Mouse (Mus musculus) MEL (cell line): ENCODE measurements around the gene Tada2a. TPM values are rescaled to one million over a fixed set of nuclear protein-coding genes. Genes with fewer than 3 reads are reported as not detected.
A peak's percentile ranks its signal among the peaks of the same experiment; 100 is the strongest.

Experiments
- DNase-seq: peaks from one replicate; pipeline ENCODE4 v3.0.0; 2011; ENCODE audit warnings: low read depth, low spot score
- H3K27ac ChIP-seq: 2 replicates; pipeline ENCODE4 v1.5.1; 2012; ENCODE audit warnings: low read depth, mild to moderate bottlenecking, control low read depth, low read length, moderate library complexity; ENCODE audit not compliant: control insufficient read depth
- H3K27me3 ChIP-seq, 2 experiments: fragments of 150-350 bp in 1 of 2; sonication (generic) in 1 of 2; 2 replicates each; pipeline ENCODE4 v1.6.1; 2012; ENCODE audit warnings: low read length in 2 of 2, mild to moderate bottlenecking in 2 of 2, improper control_type of control experiment in 1 of 2, moderate library complexity in 1 of 2; ENCODE audit not compliant: insufficient read depth in 2 of 2, control insufficient read depth in 1 of 2
- H3K36me3 ChIP-seq, 2 experiments: 2 replicates each; pipeline ENCODE4 v1.6.1; 2012 to 2014; ENCODE audit warnings: low read length in 2 of 2, improper control_type of control experiment in 1 of 2, inconsistent platforms in 1 of 2, mild to moderate bottlenecking in 1 of 2; ENCODE audit not compliant: insufficient read depth in 2 of 2, control insufficient read depth in 1 of 2
- H3K4me1 ChIP-seq, 2 experiments: fragments of 150-350 bp in 1 of 2; sonication (generic) in 1 of 2; 2 replicates each; pipeline ENCODE4 v1.6.1; 2012; ENCODE audit warnings: low read length in 2 of 2, improper control_type of control experiment in 1 of 2, mild to moderate bottlenecking in 1 of 2; ENCODE audit not compliant: insufficient read depth in 2 of 2, control insufficient read depth in 1 of 2
- H3K4me3 ChIP-seq, 2 experiments: fragments of 150-350 bp in 1 of 2; sonication (generic) in 1 of 2; 2 replicates each; pipeline ENCODE4 v1.5.1; 2012; ENCODE audit warnings: low read depth in 2 of 2, low read length in 2 of 2, mild to moderate bottlenecking in 2 of 2, moderate library complexity in 2 of 2, control low read depth in 1 of 2, improper control_type of control experiment in 1 of 2; ENCODE audit not compliant: control insufficient read depth in 1 of 2, insufficient read depth in 1 of 2
- H3K79me2 ChIP-seq: 2 replicates; pipeline ENCODE4 v1.6.1; 2012; ENCODE audit warnings: mild to moderate bottlenecking, low read length, moderate library complexity; ENCODE audit not compliant: control insufficient read depth, poor library complexity, insufficient read depth
- H3K9ac ChIP-seq: 2 replicates; pipeline ENCODE4 v1.6.1; 2012; ENCODE audit warnings: low read depth, mild to moderate bottlenecking, control low read depth, low read length, moderate library complexity; ENCODE audit not compliant: control insufficient read depth, poor library complexity, severe bottlenecking
- H3K9me3 ChIP-seq: fragments of 150-350 bp; sonication (generic); replicated peaks from 2 replicates; pipeline ENCODE4 v1.6.1; 2012; ENCODE audit warnings: mild to moderate bottlenecking, low read length, improper control_type of control experiment, moderate library complexity; ENCODE audit not compliant: insufficient read depth
- BHLHE40 ChIP-seq: IDR thresholded peaks from 2 replicates; pipeline ENCODE4 v1.6.1; 2012; ENCODE audit warnings: low read depth, mild to moderate bottlenecking, inconsistent platforms, low read length, improper control_type of control experiment, borderline replicate concordance
- CHD1 ChIP-seq: IDR thresholded peaks from 2 replicates; pipeline ENCODE4 v1.6.1; 2012; ENCODE audit warnings: low read depth, mild to moderate bottlenecking, inconsistent platforms, low read length, improper control_type of control experiment
- CHD2 ChIP-seq: IDR thresholded peaks from 2 replicates; pipeline ENCODE4 v1.6.1; 2011; ENCODE audit warnings: low read length, improper control_type of control experiment
- CTCF ChIP-seq, 3 experiments: IDR thresholded peaks in 2 of 3; conservative IDR thresholded peaks in 1 of 3; 2 replicates each; pipeline ENCODE4 v1.5.1; 2011 to 2012; ENCODE audit warnings: low read length in 3 of 3, low read depth in 2 of 3, mild to moderate bottlenecking in 2 of 3, improper control_type of control experiment in 1 of 3, inconsistent platforms in 1 of 3, mixed read lengths in 1 of 3, moderate library complexity in 1 of 3; ENCODE audit not compliant: control insufficient read depth in 1 of 3, insufficient read depth in 1 of 3, poor library complexity in 1 of 3, severe bottlenecking in 1 of 3
- E2F4 ChIP-seq: IDR thresholded peaks from 2 replicates; pipeline ENCODE4 v1.6.1; 2011; ENCODE audit warnings: low read depth, low read length, improper control_type of control experiment, borderline replicate concordance
- ELF1 ChIP-seq: IDR thresholded peaks from 2 replicates; pipeline ENCODE4 v1.6.1; 2014; ENCODE audit warnings: low read depth, mild to moderate bottlenecking, inconsistent platforms, low read length, improper control_type of control experiment, moderate library complexity
- EP300 ChIP-seq, 2 experiments: IDR thresholded peaks; 2 replicates each; pipeline ENCODE4 v1.6.1; 2011; ENCODE audit warnings: improper control_type of control experiment in 2 of 2, low read length in 2 of 2, low read depth in 1 of 2, mild to moderate bottlenecking in 1 of 2
- ETS1 ChIP-seq: IDR thresholded peaks from 2 replicates; pipeline ENCODE4 v1.6.1; 2012; ENCODE audit warnings: low read depth, mild to moderate bottlenecking, inconsistent platforms, low read length, improper control_type of control experiment, moderate library complexity
- GABPA ChIP-seq: IDR thresholded peaks from 2 replicates; pipeline ENCODE4 v1.6.1; 2012; ENCODE audit warnings: low read depth, mild to moderate bottlenecking, inconsistent platforms, low read length, improper control_type of control experiment, moderate library complexity
- GATA1 ChIP-seq: IDR thresholded peaks from 2 replicates; pipeline ENCODE4 v1.6.1; 2011; ENCODE audit warnings: low read depth, low read length, improper control_type of control experiment
- HCFC1 ChIP-seq: IDR thresholded peaks from 2 replicates; pipeline ENCODE4 v1.6.1; 2012; ENCODE audit warnings: low read depth, mild to moderate bottlenecking, inconsistent platforms, low read length, improper control_type of control experiment, moderate library complexity
- JUND ChIP-seq: IDR thresholded peaks from 2 replicates; pipeline ENCODE4 v1.6.1; 2011; ENCODE audit warnings: low read depth, mild to moderate bottlenecking, improper control_type of control experiment, low read length
- KAT2A ChIP-seq: conservative IDR thresholded peaks from 2 replicates; pipeline ENCODE4 v1.6.1; 2012; ENCODE audit warnings: low read depth, low read length, improper control_type of control experiment, inconsistent platforms
- MAX ChIP-seq: IDR thresholded peaks from 2 replicates; pipeline ENCODE4 v1.6.1; 2011; ENCODE audit warnings: low read length, improper control_type of control experiment
- MEF2A ChIP-seq: IDR thresholded peaks from 2 replicates; pipeline ENCODE4 v1.6.1; 2014; ENCODE audit warnings: low read depth, mild to moderate bottlenecking, inconsistent platforms, low read length, improper control_type of control experiment; ENCODE audit not compliant: poor library complexity, insufficient replicate concordance, severe bottlenecking; ENCODE audit errors: extremely low read depth
- MXI1 ChIP-seq: IDR thresholded peaks from 2 replicates; pipeline ENCODE4 v1.6.1; 2011; ENCODE audit warnings: mild to moderate bottlenecking, low read depth, low read length, improper control_type of control experiment
- MYB ChIP-seq: IDR thresholded peaks from 2 replicates; pipeline ENCODE4 v1.6.1; 2011; ENCODE audit warnings: mild to moderate bottlenecking, low read depth, low read length, improper control_type of control experiment
- NELFE ChIP-seq: IDR thresholded peaks from 2 replicates; pipeline ENCODE4 v1.6.1; 2011; ENCODE audit warnings: low read depth, low read length, improper control_type of control experiment
- NRF1 ChIP-seq: IDR thresholded peaks from 2 replicates; pipeline ENCODE4 v1.6.1; 2014; ENCODE audit warnings: low read depth, mild to moderate bottlenecking, inconsistent platforms, low read length, improper control_type of control experiment, moderate library complexity; ENCODE audit not compliant: poor library complexity, insufficient read depth, severe bottlenecking
- POLR2A ChIP-seq, 2 experiments: IDR thresholded peaks; 2 replicates each; pipeline ENCODE4 v1.6.1; 2011 to 2012; ENCODE audit warnings: low read length in 2 of 2, mild to moderate bottlenecking in 2 of 2, control low read depth in 1 of 2, improper control_type of control experiment in 1 of 2, low read depth in 1 of 2, moderate library complexity in 1 of 2; ENCODE audit not compliant: control insufficient read depth in 1 of 2, insufficient read depth in 1 of 2, poor library complexity in 1 of 2
- POLR2AphosphoS2 ChIP-seq: IDR thresholded peaks from 2 replicates; pipeline ENCODE4 v1.6.1; 2011; ENCODE audit warnings: low read length, improper control_type of control experiment
- RAD21 ChIP-seq: IDR thresholded peaks from 2 replicates; pipeline ENCODE4 v1.6.1; 2011; ENCODE audit warnings: mild to moderate bottlenecking, low read depth, low read length, improper control_type of control experiment
- RCOR1 ChIP-seq: IDR thresholded peaks from 2 replicates; pipeline ENCODE4 v1.6.1; 2012; ENCODE audit warnings: low read depth, mild to moderate bottlenecking, inconsistent platforms, low read length, improper control_type of control experiment
- SIN3A ChIP-seq: IDR thresholded peaks from 2 replicates; pipeline ENCODE4 v1.6.1; 2012; ENCODE audit warnings: low read length, improper control_type of control experiment, inconsistent platforms
- SMC3 ChIP-seq: IDR thresholded peaks from 2 replicates; pipeline ENCODE4 v1.6.1; 2011; ENCODE audit warnings: low read depth, low read length, improper control_type of control experiment
- TAL1 ChIP-seq: IDR thresholded peaks from 2 replicates; pipeline ENCODE4 v1.6.1; 2012; ENCODE audit warnings: mild to moderate bottlenecking, inconsistent platforms, low read length, moderate library complexity, mixed read lengths
- TBP ChIP-seq: IDR thresholded peaks from 2 replicates; pipeline ENCODE4 v1.8.0; 2011; ENCODE audit warnings: low read depth, low read length, improper control_type of control experiment
- TCF12 ChIP-seq: IDR thresholded peaks from 2 replicates; pipeline ENCODE4 v1.6.1; 2014; ENCODE audit warnings: low read depth, mild to moderate bottlenecking, inconsistent platforms, low read length, improper control_type of control experiment, moderate library complexity
- UBTF ChIP-seq: IDR thresholded peaks from 2 replicates; pipeline ENCODE4 v1.6.1; 2012; ENCODE audit warnings: low read depth, mild to moderate bottlenecking, inconsistent platforms, low read length, improper control_type of control experiment, moderate library complexity, borderline replicate concordance; ENCODE audit not compliant: insufficient read depth
- USF1 ChIP-seq: IDR thresholded peaks from 2 replicates; pipeline ENCODE4 v1.6.1; 2014; ENCODE audit warnings: low read depth, mild to moderate bottlenecking, inconsistent platforms, low read length, improper control_type of control experiment, moderate library complexity
- USF2 ChIP-seq, 2 experiments: IDR thresholded peaks; 2 replicates each; pipeline ENCODE4 v1.6.1; 2011 to 2012; ENCODE audit warnings: improper control_type of control experiment in 2 of 2, low read length in 2 of 2, borderline replicate concordance in 1 of 2, inconsistent platforms in 1 of 2, low read depth in 1 of 2, mild to moderate bottlenecking in 1 of 2; ENCODE audit not compliant: insufficient read depth in 1 of 2
- ZC3H11A ChIP-seq: IDR thresholded peaks from 2 replicates; pipeline ENCODE4 v1.6.1; 2012; ENCODE audit warnings: low read depth, mild to moderate bottlenecking, inconsistent platforms, low read length, improper control_type of control experiment
- ZKSCAN1 ChIP-seq: IDR thresholded peaks from 2 replicates; pipeline ENCODE4 v1.6.1; 2012; ENCODE audit warnings: low read depth, mild to moderate bottlenecking, inconsistent platforms, low read length, improper control_type of control experiment, moderate library complexity
- ZMIZ1 ChIP-seq: IDR thresholded peaks from 2 replicates; pipeline ENCODE4 v1.6.1; 2012; ENCODE audit warnings: low read depth, mild to moderate bottlenecking, inconsistent platforms, low read length, improper control_type of control experiment, moderate library complexity
- ZNF384 ChIP-seq: IDR thresholded peaks from 2 replicates; pipeline ENCODE4 v1.6.1; 2012; ENCODE audit warnings: low read depth, mild to moderate bottlenecking, inconsistent platforms, low read length, improper control_type of control experiment
- polyA plus RNA-seq, 2 experiments: library from polyadenylated mRNA; stranded (reverse) in 1 of 2; unstranded in 1 of 2; fragments of >175 nt in 1 of 2; fragments of >200 nt in 1 of 2; gene quantifications; 2 replicates each; pipeline versions ENCODE4 v1.2.1 to v1.2.4; 2012; ENCODE audit warnings: low replicate concordance in 2 of 2, low read depth in 1 of 2; ENCODE audit not compliant: insufficient read length in 2 of 2, insufficient read depth in 1 of 2, missing spikeins in 1 of 2
- total RNA-seq: library from RNA; depleted of rRNA; stranded (reverse); fragments of 300-350 nt; gene quantifications from 2 replicates; pipeline ENCODE4 v1.2.3, GENCODE M21; 2012; rRNA removed

Gene Tada2a
- total RNA-seq (32.3 and 37.8 TPM in 2 replicates), polyA plus RNA-seq (10 to 100 TPM in 1 of 2 experiments, not detected in 1; 35.9 TPM)

GRCm38 (mm10) chr11:84128943-84129798 lies at the start of gene Tada2a, which contains the start of gene Acaca:
Gene Tada2a (minus strand): TSS chr11:84129600.
Gene Acaca (plus strand): TSS chr11:84129672.
- H3K27ac ChIP-seq = peak within 1 kb of the TSS; percentile 8; the same call in 1 of the 2 replicates
- DNase-seq = peak; percentile 92
- TF ChIP-seq ZNF384 (no peak), MXI1 (peak; percentile 82; the same call in 1 of the 2 replicates), SMC3 (no peak), UBTF (no peak), TCF12 (peak; percentile 36; the same call in 1 of the 2 replicates), NELFE (peak; percentile 90), NRF1 (peak; percentile 70), BHLHE40 (peak; percentile 85; the same call in 1 of the 2 replicates), JUND (no peak), POLR2A (IDR thresholded peaks at IDR 0.05; ENCODE audit: control insufficient read depth in 1 of 2, insufficient read depth in 1 of 2, low read depth in 1 of 2, low read length in 2 of 2, poor library complexity in 1 of 2) (peak; percentile 90 to 97), MEF2A (no peak), HCFC1 (peak; percentile 51), USF1 (peak; percentile 67), RAD21 (no peak), POLR2AphosphoS2 (no peak), TBP (peak; percentile 51; the same call in 1 of the 2 replicates), RCOR1 (no peak), CTCF (IDR thresholded peaks at IDR 0.05 in 2 of 3, conservative IDR thresholded peaks at IDR 0.05 in 1 of 3; ENCODE audit: control insufficient read depth in 1 of 3, insufficient read depth in 1 of 3, low read depth in 2 of 3, low read length in 3 of 3, poor library complexity in 1 of 3, severe bottlenecking in 1 of 3) (no peak; a peak in 1 of 6 replicates), MYB (no peak), TAL1 (no peak), ETS1 (no peak), ZKSCAN1 (no peak), USF2 (IDR thresholded peaks at IDR 0.05; ENCODE audit: borderline replicate concordance in 1 of 2, insufficient read depth in 1 of 2, low read depth in 1 of 2, low read length in 2 of 2) (no peak), MAX (peak; percentile 86), E2F4 (no peak), GABPA (no peak), GATA1 (no peak), ZC3H11A (no peak), KAT2A (no peak), CHD1 (no peak), CHD2 (no peak), ELF1 (no peak), ZMIZ1 (peak; percentile 81), SIN3A (peak; percentile 78; the same call in 1 of the 2 replicates), EP300 (IDR thresholded peaks at IDR 0.05; ENCODE audit: low read depth in 1 of 2, low read length in 2 of 2) (no peak)

More at GRCm38 (mm10) chr11:84128943-84129798, at the start of gene Tada2a, which contains the start of gene Acaca:
- H3K9ac ChIP-seq = peak within 1 kb of the TSS; percentile 80
- H3K4me3 ChIP-seq = peak within 1 kb of the TSS; percentile 80 to 99
- H3K79me2 ChIP-seq = peaks cover 11% of the 10 kb centered on the region
- H3K36me3 ChIP-seq = peaks cover 4 to 10% of the 10 kb centered on the region in 2 experiments
- 0 out of 4 replicates have a peak, but pooled peaks cover 0 to 1% of the 10 kb centered on the region in 2 experiments for H3K27me3 ChIP-seq
- H3K4me1 ChIP-seq = no peaks in the 10 kb centered on the region; a peak in 1 of 4 replicates
- H3K9me3 ChIP-seq = no peaks in the 10 kb centered on the region
